Mouse (Mus musculus): ENCODE data around the gene Prr5l.

Gene Prr5l

DNA sequence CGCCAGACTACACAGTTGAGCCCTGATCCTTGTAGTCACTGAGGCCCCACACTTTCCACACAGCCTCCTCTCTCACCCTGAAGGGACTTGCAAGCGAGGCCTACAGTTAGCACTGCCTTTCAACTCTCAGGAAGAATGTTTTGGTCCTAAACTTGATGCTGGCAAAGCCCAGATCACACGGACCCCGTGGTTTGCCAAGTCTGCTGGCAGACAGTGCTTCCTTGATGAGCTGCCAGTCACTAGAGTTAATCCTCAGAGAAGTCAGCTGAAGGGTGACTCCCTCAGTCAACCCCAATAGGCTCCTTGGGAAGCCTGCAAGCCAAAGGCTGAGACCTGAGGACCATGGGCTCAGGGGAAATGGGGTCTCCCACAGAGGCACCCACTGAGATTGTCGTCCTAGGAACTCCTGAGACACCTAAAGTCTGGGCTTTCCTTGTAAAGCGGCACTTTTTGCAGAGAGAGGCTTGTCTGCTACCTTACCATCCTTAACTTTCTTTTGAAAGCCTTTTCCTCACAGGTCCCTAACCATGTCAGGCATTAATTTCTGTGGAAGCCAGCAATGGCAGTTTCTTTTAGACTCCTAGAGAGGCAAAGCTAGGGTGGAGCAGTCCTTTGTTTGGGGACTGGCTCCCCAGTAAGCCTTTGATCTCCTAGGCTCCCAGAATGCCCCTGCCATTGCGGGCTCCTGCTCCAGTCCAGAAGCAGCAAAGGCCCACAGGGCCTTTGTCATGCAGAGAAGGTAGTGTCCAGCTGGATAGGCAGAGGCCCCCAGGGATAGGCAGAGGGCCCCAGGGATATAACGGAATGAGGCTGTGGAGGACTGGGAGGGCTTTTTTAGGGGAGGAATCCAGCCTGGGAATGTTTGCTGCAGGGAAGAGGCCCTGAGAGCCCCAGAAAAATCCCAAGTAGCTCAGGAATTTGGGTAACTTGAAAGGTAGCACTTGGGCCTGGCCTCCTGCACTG is 160.2 kb downstream of the Prr5l start:
- DNase-seq (ENCODE audit: low spot score) = peak; percentile 21

DNA sequence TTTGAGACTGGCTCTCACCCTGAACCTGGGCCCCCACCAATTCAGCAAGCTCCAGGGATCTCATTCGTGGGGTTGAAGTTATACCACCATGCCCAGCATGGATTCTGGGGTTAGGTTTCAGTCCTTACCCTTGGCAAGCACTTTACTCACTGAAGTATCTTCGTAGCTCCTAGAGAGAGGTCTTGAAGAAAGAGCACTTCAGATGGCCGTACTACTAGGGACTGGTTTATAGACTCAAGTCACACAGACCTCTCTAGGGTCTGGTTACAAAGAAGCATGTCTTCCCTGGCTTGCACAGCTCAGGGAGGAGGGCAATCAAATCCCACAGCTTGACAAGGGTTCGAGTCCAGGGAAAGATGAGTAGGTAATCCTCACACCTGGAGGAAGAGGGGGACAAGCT is 161.0 kb downstream of the Prr5l start:
- no peak for DNase-seq (ENCODE audit: low spot score)

- no peak for DNase-seq (ENCODE audit: low spot score)
Measured at GRCm38 (mm10) chr2:101717162-101717561, 165.7 kb downstream of the Prr5l start.

DNA sequence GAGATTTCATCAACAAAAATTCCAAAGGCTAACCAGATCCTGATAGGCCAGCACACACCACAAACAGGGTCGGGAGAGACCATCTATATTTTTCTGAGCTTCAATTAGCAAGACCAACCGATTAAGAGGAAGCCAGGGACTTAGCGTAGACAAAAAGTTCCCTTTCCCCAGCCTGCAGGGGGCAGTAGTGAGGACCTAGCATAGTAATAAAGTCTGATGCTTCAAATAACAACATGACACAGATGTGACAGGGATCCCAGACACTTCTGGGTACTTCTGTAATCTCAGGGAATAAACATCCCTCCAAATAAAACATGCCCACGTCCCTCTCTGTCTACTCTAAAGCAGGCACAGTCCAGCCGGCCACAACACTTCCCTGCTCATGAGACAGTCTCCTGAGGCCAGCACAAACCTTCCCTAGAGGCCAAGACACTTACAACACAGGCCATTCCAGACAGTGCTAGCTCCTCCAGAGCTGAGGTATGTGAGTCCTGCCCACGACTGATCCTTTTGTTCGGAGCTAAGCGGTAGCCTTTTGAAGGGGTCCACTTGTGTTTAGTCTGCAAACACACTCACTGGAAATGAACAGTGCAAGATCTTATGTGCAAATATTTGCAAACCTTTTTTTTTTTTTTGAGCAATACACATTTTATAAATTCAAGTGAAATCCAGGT is 167.0 kb downstream of the Prr5l start:
- DNase-seq (ENCODE audit: low spot score) = peak; percentile 20

DNA sequence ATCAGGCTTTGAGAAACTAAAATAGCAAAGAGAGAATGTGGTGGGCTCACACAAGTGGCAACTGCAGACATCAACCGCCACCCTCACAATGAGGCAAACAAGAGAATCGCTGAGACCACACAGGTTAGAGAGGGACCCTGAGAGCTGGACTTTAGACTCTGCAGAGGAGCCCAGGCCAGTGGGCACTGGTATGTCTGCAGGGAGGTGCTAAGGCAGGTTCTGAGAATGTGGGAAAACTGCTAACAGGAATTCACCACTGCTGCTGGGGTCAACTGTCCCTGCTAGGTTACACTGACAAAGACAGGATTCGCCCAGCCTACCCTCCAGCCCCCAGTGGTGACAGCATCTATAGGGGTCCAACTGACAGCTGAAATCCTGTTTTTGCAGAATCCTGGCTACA is 171.2 kb downstream of the Prr5l start:
- DNase-seq (ENCODE audit: low spot score) = no peak

DNA sequence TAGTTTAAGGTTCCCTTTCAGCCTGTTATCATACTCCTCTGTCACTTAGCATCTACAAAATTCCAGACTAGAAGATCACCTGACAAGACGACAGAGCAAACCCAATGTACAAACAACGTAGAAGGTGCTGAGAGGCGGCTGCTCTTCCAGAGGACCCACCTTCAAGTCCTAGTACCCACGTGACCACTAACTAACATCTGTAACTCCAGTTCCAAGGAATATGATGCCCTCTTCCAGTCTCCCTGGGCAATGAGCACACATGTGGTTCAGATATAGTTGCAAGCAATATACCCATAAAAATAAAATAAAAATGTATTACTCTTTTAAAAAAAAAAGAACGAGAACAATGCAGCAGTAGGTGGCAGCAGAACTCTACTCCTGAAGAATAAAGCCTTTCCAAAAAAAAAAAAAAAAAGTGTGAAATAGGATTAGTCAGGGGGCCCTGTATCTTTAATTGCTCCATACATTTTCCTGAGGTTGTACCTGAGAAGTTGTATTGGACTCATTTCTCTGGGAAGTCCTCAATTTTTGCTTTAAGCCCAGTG is 176.8 kb downstream of the Prr5l start:
- DNase-seq (ENCODE audit: low spot score) = no peak

GRCm38 (mm10) chr2:101699284-101699683 is 183.5 kb downstream of the Prr5l start:
- no peak for DNase-seq (ENCODE audit: low spot score)

GRCm38 (mm10) chr2:101695584-101695983 is 187.2 kb downstream of the Prr5l start:
- DNase-seq (ENCODE audit: low spot score) = no peak

DNA sequence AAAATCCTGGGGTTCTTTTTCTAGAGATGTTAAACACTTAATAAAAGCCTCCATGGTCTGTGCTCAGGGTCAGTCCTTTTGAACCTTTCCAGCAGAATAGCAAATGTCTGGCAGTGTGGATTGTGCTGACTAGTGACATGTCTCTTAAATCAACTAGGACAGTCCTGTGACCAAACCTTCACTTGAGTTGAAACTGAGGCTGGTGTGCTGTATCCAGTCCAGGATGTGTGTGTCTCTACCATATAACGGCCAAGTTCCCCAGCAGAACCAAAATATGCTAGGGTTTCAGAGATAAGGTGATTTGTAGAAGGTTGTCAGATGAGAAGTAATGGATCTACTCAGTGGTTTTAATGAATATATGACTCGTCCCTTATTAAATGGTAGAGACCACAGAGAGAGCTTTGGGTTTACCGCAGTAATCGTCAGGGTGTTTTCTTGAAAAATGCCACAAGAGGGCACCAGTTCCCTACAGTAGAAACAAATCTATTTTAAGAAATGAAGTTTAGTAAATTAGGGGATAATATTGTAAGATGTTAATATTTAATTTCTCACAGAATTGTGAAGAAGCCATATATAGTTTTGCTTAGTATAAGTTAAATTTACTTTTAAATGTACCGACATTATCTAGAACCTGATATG is 189.1 kb downstream of the Prr5l start:
- no peak for DNase-seq (ENCODE audit: low spot score)

GRCm38 (mm10) chr2:101693043-101693442 is 189.8 kb downstream of the Prr5l start:
- DNase-seq (ENCODE audit: low spot score) = no peak

DNA sequence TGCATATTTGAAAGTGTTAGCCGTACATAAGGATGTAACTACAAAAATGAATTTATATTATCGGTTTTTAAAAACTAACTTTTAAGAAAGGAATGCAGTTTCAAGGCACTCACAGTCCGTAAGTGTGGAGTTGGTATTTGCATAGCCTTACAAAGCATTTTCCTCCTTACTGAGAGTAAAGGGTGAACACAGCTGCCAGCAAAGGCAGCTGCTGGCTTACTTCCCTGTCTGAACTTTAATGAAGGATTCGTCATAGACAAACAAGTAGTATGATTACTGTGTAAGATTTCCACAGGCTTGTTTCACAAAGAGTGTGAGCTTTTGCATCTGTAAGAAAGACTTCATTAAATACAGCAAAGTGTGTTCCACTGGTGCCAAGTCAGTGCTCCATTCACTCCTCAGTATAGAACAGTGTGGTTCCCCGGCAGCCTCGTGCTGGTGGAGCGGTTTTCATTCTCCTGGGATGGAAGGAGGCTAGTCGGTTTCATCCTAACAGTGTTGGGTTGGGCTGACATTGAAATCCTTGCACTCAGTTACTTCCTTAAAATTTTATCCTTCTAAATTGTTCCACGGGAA is 192.5 kb downstream of the Prr5l start:
- DNase-seq (ENCODE audit: low spot score) = no peak

DNA sequence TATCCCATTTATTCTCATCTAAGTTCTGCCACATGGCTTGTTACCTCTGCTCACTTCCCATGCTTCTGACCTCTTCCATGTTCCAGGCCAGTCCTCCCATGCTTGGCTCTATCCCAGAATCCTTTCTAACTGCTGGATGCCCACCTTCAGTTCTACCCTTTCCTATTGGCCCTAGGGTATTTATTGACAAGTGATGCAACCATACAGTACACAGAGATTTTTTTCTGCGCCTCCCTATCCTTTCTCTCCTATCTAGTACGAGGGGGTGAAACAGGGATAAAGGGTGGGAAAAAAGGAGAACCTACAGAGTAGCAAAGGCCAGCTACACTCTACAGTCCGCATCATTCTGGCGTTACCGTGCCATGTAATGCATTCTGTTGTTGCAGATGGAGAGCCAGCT is 194.8 kb downstream of the Prr5l start:
- DNase-seq (ENCODE audit: low spot score) = no peak

DNA sequence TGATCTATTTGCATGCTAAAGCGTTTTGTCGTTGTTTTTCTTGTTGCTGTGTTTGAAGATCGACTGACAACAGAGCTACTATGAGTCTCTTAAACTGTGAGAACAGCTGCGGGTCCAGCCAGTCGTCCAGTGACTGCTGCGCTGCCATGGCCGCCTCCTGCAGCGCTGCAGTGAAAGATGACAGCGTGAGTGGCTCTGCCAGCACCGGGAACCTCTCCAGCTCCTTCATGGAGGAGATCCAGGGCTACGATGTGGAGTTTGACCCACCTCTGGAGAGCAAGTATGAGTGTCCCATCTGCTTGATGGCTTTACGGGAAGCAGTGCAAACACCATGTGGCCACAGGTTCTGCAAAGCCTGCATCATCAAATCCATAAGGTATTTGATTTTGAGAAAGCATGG is 198.4 kb downstream of the Prr5l start:
- DNase-seq (ENCODE audit: low spot score) = no peak

DNA sequence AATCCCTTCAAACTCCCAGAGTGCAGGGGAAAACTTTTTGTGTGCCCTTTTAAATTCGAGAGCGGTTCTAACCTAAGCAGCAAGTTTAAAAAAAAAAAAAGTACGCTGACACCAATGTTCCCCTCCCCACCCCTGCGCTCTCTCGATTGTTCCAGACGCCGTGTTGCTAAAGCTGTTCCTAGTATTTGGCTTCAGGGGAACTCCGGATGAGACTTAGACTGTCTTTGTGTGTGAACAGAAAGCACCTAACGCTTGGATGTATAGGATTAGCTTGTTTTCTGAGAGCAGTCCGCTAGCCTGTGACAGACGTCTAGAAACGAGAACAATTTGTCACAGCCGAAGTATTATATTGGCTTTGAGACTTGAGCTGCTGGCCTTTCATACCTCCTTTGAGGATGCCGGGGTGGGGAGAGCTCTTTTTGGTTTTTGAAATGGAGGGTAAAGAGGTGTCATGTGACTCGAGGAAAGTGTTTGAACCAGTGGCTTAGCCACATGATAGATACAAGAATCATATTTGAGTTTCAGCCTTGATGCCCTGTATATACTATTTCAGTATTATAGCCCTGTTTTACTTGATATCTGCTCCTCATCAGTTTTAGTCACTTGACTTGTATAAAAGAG is 203.6 kb downstream of the Prr5l start:
- DNase-seq (ENCODE audit: low spot score) = no peak

DNA sequence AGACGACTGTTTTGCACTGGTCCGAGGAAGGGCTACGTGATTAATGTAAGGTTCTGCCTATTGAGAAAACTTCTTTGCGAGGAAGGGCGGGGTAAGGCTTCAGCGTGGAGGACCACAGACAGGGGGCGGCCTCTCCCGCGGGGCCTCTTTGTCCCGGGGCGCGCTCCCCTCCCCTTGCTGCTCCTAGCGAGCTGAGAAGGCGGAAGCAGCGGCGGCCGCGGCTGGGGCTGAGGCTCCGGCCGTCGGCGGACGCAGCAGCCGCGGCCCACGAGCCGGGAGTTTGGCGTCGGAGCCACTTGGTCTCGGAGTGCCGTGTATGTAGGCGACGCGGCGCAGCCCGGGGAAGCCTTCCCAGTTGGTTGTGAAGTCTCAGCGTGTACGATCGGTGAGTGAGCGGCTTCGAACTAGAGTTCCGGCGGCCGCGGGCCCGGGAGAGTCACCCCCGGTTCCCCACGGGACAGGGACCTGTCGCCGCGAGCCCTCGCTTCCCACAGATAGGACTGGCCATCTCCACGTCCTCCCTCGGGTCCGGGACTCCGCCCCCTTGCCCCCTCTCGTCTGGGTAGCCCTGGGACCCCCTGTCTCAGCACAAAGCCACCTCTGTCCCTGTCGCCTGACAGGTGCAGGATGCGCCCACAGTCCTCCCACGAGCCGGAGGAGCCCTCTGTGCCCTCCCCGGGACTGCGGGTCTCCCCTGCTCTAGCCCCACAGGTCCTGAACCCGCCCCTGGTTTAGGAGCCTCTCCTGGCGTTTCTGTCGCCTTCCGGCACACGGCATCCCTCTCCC is 204.4 kb downstream of the Prr5l start, which contains the start of gene Traf6:
Gene Traf6 (plus strand): TSS at position 194 of the 786 bp plus-strand sequence.
- DNase-seq (ENCODE audit: low spot score) = peak; percentile 87

- no peak for DNase-seq (ENCODE audit: low spot score)
Measured at GRCm38 (mm10) chr2:101673547-101673946, 209.3 kb downstream of the Prr5l start.

DNA sequence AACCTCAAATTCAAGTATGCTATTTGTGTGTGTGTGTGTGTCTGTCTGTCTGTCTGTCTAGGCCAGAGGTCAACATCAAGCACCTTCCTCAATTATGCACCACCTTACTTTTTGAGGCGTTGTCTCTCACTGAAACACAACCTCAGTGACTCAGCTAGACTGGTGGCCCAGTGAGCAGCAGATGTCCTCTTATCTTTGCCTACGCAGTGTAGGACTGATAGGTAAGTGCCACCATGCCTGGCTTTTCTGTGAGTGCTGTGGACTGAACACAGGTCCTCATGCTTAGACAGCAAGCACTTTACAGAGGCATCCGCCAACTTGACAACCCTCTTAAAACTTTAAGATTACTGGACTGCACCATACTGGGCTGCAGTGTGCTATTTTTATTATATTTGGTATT is 214.1 kb downstream of the Prr5l start:
- DNase-seq (ENCODE audit: low spot score) = no peak

GRCm38 (mm10) chr2:101665703-101666092 is 217.1 kb downstream of the Prr5l start:
- DNase-seq (ENCODE audit: low spot score) = no peak

DNA sequence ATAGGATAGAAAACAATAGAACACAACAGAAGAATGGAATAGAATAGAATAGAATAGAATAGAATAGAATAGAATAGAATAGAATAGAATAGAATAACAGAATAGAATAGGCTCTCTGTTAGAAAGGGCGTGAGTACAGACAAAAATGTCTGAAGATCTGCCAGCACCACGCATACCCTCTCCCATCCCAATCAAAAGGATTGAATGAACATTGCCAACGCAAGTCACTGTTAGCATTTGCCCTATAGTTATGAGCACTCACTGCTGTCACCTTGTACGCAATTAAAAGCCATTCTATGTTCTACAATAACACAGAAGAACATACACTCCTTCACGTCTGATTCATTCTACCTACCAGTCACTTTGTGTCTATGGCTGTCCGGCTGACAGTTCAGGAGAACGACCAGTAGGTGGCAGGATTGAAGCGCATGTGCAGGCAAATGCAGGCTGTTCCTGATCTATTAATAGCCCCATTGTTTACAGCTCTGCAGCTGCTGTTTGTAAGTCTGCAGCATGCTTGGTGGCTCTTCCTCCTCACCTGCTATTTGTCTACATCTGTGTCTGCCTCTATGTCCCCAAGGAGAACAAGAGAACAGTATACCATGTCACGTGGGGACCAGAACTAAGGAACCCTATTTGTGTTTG is 217.6 kb downstream of the Prr5l start:
- peak; percentile 60 for DNase-seq (ENCODE audit: low spot score)
